Mouse (Mus musculus) thymus, postnatal 14 days (tissue): ENCODE measurements around the gene 2010111I01Rik.

Experiments used
- DNase-seq: peaks from one replicate; pipeline ENCODE4 v3.0.0; 2021

2010111I01Rik gene

GRCm38 (mm10) chr13:63117495-63118184 is 152.9 kb downstream of the 2010111I01Rik start:
- DNase-seq, result no peak

- no peak for DNase-seq
Observed at GRCm38 (mm10) chr13:63118682-63119081, 154.0 kb downstream of the 2010111I01Rik start.

- DNase-seq, result no peak
Observed at GRCm38 (mm10) chr13:63120296-63120695, 155.6 kb downstream of the 2010111I01Rik start.

GRCm38 (mm10) chr13:63121747-63122146 is 157.1 kb downstream of the 2010111I01Rik start:
- DNase-seq, result no peak

GRCm38 (mm10) chr13:63126206-63126605 is 161.5 kb downstream of the 2010111I01Rik start:
- DNase-seq, result no peak

GRCm38 (mm10) chr13:63127516-63127915 is 162.8 kb downstream of the 2010111I01Rik start:
- DNase-seq, result no peak

GRCm38 (mm10) chr13:63134879-63135421 is 170.3 kb downstream of the 2010111I01Rik start:
- no peak for DNase-seq

- DNase-seq, result no peak
Observed at GRCm38 (mm10) chr13:63135994-63136393, 171.3 kb downstream of the 2010111I01Rik start.

- peak; percentile 30 for DNase-seq
Observed at GRCm38 (mm10) chr13:63136775-63137174, 172.1 kb downstream of the 2010111I01Rik start.

GRCm38 (mm10) chr13:63138376-63139048 is 173.8 kb downstream of the 2010111I01Rik start:
- no peak for DNase-seq

- DNase-seq, result no peak
Observed at GRCm38 (mm10) chr13:63139463-63140226, 175.0 kb downstream of the 2010111I01Rik start.

- no peak for DNase-seq
Observed at GRCm38 (mm10) chr13:63140784-63141183, 176.1 kb downstream of the 2010111I01Rik start.

- DNase-seq, result no peak
Observed at GRCm38 (mm10) chr13:63141275-63141674, 176.6 kb downstream of the 2010111I01Rik start.

GRCm38 (mm10) chr13:63146604-63147188 is 182.0 kb downstream of the 2010111I01Rik start:
- DNase-seq, result no peak

GRCm38 (mm10) chr13:63148157-63148556 is 183.5 kb downstream of the 2010111I01Rik start:
- DNase-seq, result no peak

GRCm38 (mm10) chr13:63150470-63151020 is 185.9 kb downstream of the 2010111I01Rik start:
- no peak for DNase-seq

GRCm38 (mm10) chr13:63151028-63151738 is 186.5 kb downstream of the 2010111I01Rik start:
- no peak for DNase-seq

GRCm38 (mm10) chr13:63152498-63152897 is 187.8 kb downstream of the 2010111I01Rik start:
- no peak for DNase-seq

GRCm38 (mm10) chr13:63153397-63153796 is 188.7 kb downstream of the 2010111I01Rik start:
- no peak for DNase-seq

GRCm38 (mm10) chr13:63154851-63155571 is 190.3 kb downstream of the 2010111I01Rik start:
- no peak for DNase-seq

- DNase-seq, result no peak
Observed at GRCm38 (mm10) chr13:63156264-63156663, 191.6 kb downstream of the 2010111I01Rik start.
